In genomic region chr5:149020681-149021062, GRCm38 (mm10) we compare ENCODE assay signal across 11 mouse cellular contexts. TPM values are rescaled to one million over a fixed set of nuclear protein-coding genes. Genes with fewer than 3 reads are reported as not detected.
DNase-seq lines count a peak whose midpoint lies in the region; ATAC-seq and TF ChIP-seq lines count a peak whose summit lies in the region.
"Had no signal": no experiment of that assay in that cellular context is flagged by ENCODE, and none has a peak within 500 bp of the region (broad histone marks: within the 10 kb centered on the region; RNA-seq: fewer than 3 reads in every experiment).

No protein-coding gene starts in this region.

- no peak for TF ChIP-seq EP300 in stomach, postnatal 0 days (optimal IDR thresholded peaks at IDR 0.05)

- no peak for TF ChIP-seq CTCF in stomach, postnatal 0 days (IDR thresholded peaks at IDR 0.05; ENCODE audit: low read depth)

- ATAC-seq in hindbrain, embryonic 11.5 days (ENCODE audit: low FRiP score), result no peak
- no peak for ATAC-seq in stomach, embryonic 14.5 days (ENCODE audit: insufficient number of reproducible peaks, insufficient read depth, low FRiP score, low read depth)
- no peak for ATAC-seq in stomach, postnatal 0 days (ENCODE audit: low FRiP score, low TSS enrichment)
- no peak for ATAC-seq in intestine, embryonic 16.5 days
- no peak for ATAC-seq in stomach, embryonic 16.5 days (ENCODE audit: insufficient read depth, low FRiP score)
- ATAC-seq: forebrain, embryonic 14.5 days had no signal

- no peak overlapping the region for H3K9ac ChIP-seq in hindbrain, embryonic 11.5 days (ENCODE audit: low read depth, low read length)
- H3K9ac ChIP-seq in stomach, embryonic 14.5 days (replicated peaks; ENCODE audit: low read depth, low read length), result no peak overlapping the region
- H3K9ac ChIP-seq in stomach, postnatal 0 days (ENCODE audit: low read length), result no peak overlapping the region
- 0 out of 2 replicates have a peak overlapping the region, but pooled peaks have one; percentile 48 for H3K9ac ChIP-seq in intestine, embryonic 16.5 days (ENCODE audit: low read depth, low read length)
- no peak overlapping the region for H3K9ac ChIP-seq in stomach, embryonic 16.5 days (ENCODE audit: low read length)

- H3K9me3 ChIP-seq in hindbrain, embryonic 10.5 days, result no peaks in the 10 kb centered on the region
- no peaks in the 10 kb centered on the region for H3K9me3 ChIP-seq in hindbrain, embryonic 11.5 days (ENCODE audit: control insufficient read depth, low read length)
- no peaks in the 10 kb centered on the region for H3K9me3 ChIP-seq in stomach, embryonic 14.5 days (ENCODE audit: control insufficient read depth, low read depth, low read length)
- no peaks in the 10 kb centered on the region for H3K9me3 ChIP-seq in stomach, postnatal 0 days (ENCODE audit: control insufficient read depth, low read length)
- 0 out of 2 replicates have a peak, but pooled peaks cover 3% of the 10 kb centered on the region for H3K9me3 ChIP-seq in intestine, embryonic 16.5 days (ENCODE audit: control insufficient read depth, low read length)
- no peaks in the 10 kb centered on the region for H3K9me3 ChIP-seq in stomach, embryonic 16.5 days (replicated peaks; ENCODE audit: control insufficient read depth, low read length)

- H3K27ac ChIP-seq in hindbrain, embryonic 10.5 days, result no peak overlapping the region
- H3K27ac ChIP-seq in hindbrain, embryonic 11.5 days (ENCODE audit: low read depth, low read length), result no peak overlapping the region
- H3K27ac ChIP-seq in stomach, embryonic 14.5 days (ENCODE audit: low read length), result no peak overlapping the region
- H3K27ac ChIP-seq in stomach, postnatal 0 days (replicated peaks), result no peak overlapping the region
- H3K27ac ChIP-seq in intestine, embryonic 16.5 days (ENCODE audit: low read length), result no peak overlapping the region
- no peak overlapping the region for H3K27ac ChIP-seq in stomach, embryonic 16.5 days (ENCODE audit: low read length)

- 69% methylated on average over 16 of the region's 16 CpGs for WGBS in hindbrain, embryonic 10.5 days
- WGBS in hindbrain, embryonic 11.5 days, result 75% methylated on average over 16 of the region's 16 CpGs
- WGBS in stomach, embryonic 14.5 days, result 66% methylated on average over 16 of the region's 16 CpGs
- WGBS in stomach, postnatal 0 days, result 59% methylated on average over 16 of the region's 16 CpGs
- WGBS in intestine, embryonic 16.5 days, result 65% methylated on average over 16 of the region's 16 CpGs
- WGBS in stomach, embryonic 16.5 days, result 67% methylated on average over 16 of the region's 16 CpGs

- H3K36me3 ChIP-seq in hindbrain, embryonic 10.5 days, result no peaks in the 10 kb centered on the region
- no peaks in the 10 kb centered on the region for H3K36me3 ChIP-seq in hindbrain, embryonic 11.5 days (ENCODE audit: control insufficient read depth, insufficient read depth, low read length)
- H3K36me3 ChIP-seq in stomach, embryonic 14.5 days (ENCODE audit: control insufficient read depth, insufficient read depth, low read length), result no peaks in the 10 kb centered on the region
- no peaks in the 10 kb centered on the region for H3K36me3 ChIP-seq in stomach, postnatal 0 days (ENCODE audit: control insufficient read depth, insufficient read depth, low read length)
- H3K36me3 ChIP-seq in intestine, embryonic 16.5 days (ENCODE audit: control insufficient read depth, insufficient read depth, low read length), result no peaks in the 10 kb centered on the region
- H3K36me3 ChIP-seq in stomach, embryonic 16.5 days (ENCODE audit: control insufficient read depth, insufficient read depth, low read length), result no peaks in the 10 kb centered on the region

- no peak overlapping the region for H3K4me2 ChIP-seq in hindbrain, embryonic 11.5 days (replicated peaks; ENCODE audit: low read depth, low read length)
- H3K4me2 ChIP-seq in stomach, embryonic 14.5 days (replicated peaks; ENCODE audit: low read depth, low read length), result peak overlapping the region; percentile 18; the same call in 1 of the 2 replicates
- H3K4me2 ChIP-seq in stomach, postnatal 0 days (replicated peaks; ENCODE audit: low read depth), result no peak overlapping the region; the same call in 1 of the 2 replicates
- H3K4me2 ChIP-seq in intestine, embryonic 16.5 days (ENCODE audit: low read depth, low read length), result peak overlapping the region; percentile 24
- peak overlapping the region; percentile 26 for H3K4me2 ChIP-seq in stomach, embryonic 16.5 days (ENCODE audit: low read depth, low read length)

- H3K27me3 ChIP-seq in hindbrain, embryonic 10.5 days (ENCODE audit: insufficient read depth, poor library complexity, severe bottlenecking), result peaks cover 12% of the 10 kb centered on the region
- H3K27me3 ChIP-seq in hindbrain, embryonic 11.5 days (ENCODE audit: control insufficient read depth, insufficient read depth, low read length), result no peaks in the 10 kb centered on the region
- no peaks in the 10 kb centered on the region for H3K27me3 ChIP-seq in stomach, embryonic 14.5 days (ENCODE audit: control insufficient read depth, insufficient read depth, low read length)
- H3K27me3 ChIP-seq in stomach, postnatal 0 days (ENCODE audit: control insufficient read depth, insufficient read depth, low read length), result no peaks in the 10 kb centered on the region
- H3K27me3 ChIP-seq in intestine, embryonic 16.5 days (replicated peaks; ENCODE audit: control insufficient read depth, insufficient read depth, low read length), result no peaks in the 10 kb centered on the region
- H3K27me3 ChIP-seq in stomach, embryonic 16.5 days (ENCODE audit: control insufficient read depth, insufficient read depth, low read length), result no peaks in the 10 kb centered on the region

- no peak for DNase-seq in hindbrain, embryonic 10.5 days (ENCODE audit: low spot score)
- DNase-seq in hindbrain, embryonic 11.5 days (ENCODE audit: low spot score), result no peak
- no peak for DNase-seq in stomach, postnatal 0 days (ENCODE audit: low spot score)
- no peak for DNase-seq in spleen, postnatal 10 days (ENCODE audit: low spot score in 2 of 2)
- DNase-seq: cerebellum, adult 9-10 months; right cerebral cortex, postnatal 14 days; thymus, postnatal 36 days had no signal

- 0 out of 2 replicates have a peak overlapping the region, but pooled peaks have one; percentile 1 for H3K4me3 ChIP-seq in hindbrain, embryonic 10.5 days
- H3K4me3 ChIP-seq in hindbrain, embryonic 11.5 days (ENCODE audit: low read depth, low read length), result no peak overlapping the region
- H3K4me3 ChIP-seq in stomach, embryonic 14.5 days (ENCODE audit: low read depth, low read length), result no peak overlapping the region
- H3K4me3 ChIP-seq in stomach, postnatal 0 days (ENCODE audit: low read depth, low read length), result no peak overlapping the region
- no peak overlapping the region for H3K4me3 ChIP-seq in intestine, embryonic 16.5 days (ENCODE audit: low read length)
- H3K4me3 ChIP-seq in stomach, embryonic 16.5 days (replicated peaks; ENCODE audit: low read length), result no peak overlapping the region

- H3K4me1 ChIP-seq in hindbrain, embryonic 10.5 days (replicated peaks), result peaks cover 16% of the 10 kb centered on the region; the same call in 1 of the 2 replicates
- 0 out of 2 replicates have a peak, but pooled peaks cover 3% of the 10 kb centered on the region for H3K4me1 ChIP-seq in hindbrain, embryonic 11.5 days (replicated peaks; ENCODE audit: control insufficient read depth, insufficient read depth, low read length)
- peaks cover 6% of the 10 kb centered on the region; the same call in 1 of the 2 replicates for H3K4me1 ChIP-seq in stomach, embryonic 14.5 days (ENCODE audit: control insufficient read depth, insufficient read depth, low read length)
- 0 out of 2 replicates have a peak, but pooled peaks cover 3% of the 10 kb centered on the region for H3K4me1 ChIP-seq in stomach, postnatal 0 days (replicated peaks; ENCODE audit: control insufficient read depth, insufficient read depth)
- H3K4me1 ChIP-seq in intestine, embryonic 16.5 days (ENCODE audit: control insufficient read depth, insufficient read depth, low read length), result peaks cover 5% of the 10 kb centered on the region; the same call in 1 of the 2 replicates
- H3K4me1 ChIP-seq in stomach, embryonic 16.5 days (ENCODE audit: control insufficient read depth, insufficient read depth, low read length), result peaks cover 9% of the 10 kb centered on the region

RNA-seq across cellular contexts. Expression of gene Gm42791, which starts 25.7 kb away (rescaled TPM):
- 1.6 and 3.8 TPM in 2 replicates for polyA plus RNA-seq in hindbrain, embryonic 10.5 days (2016; fragmentation: Nextera tagmentation; extraction: Ambion mirVana)
- polyA plus RNA-seq in hindbrain, embryonic 11.5 days (2014; fragmentation: Nextera tagmentation; extraction: Ambion mirVana), result not detected in 2 replicates
- not detected in 2 replicates for polyA plus RNA-seq in stomach, embryonic 14.5 days (2014; fragmentation: Nextera tagmentation; extraction: Ambion mirVana)
- 0.99 TPM in 1 of 2 replicates, not detected in the other for polyA plus RNA-seq in stomach, postnatal 0 days (2015; fragmentation: Nextera tagmentation; extraction: Ambion mirVana)
- 0.80 and 1.0 TPM in 2 replicates for polyA plus RNA-seq in intestine, embryonic 16.5 days (2015; fragmentation: Nextera tagmentation; extraction: Ambion mirVana)
- polyA plus RNA-seq in stomach, embryonic 16.5 days (2015; fragmentation: Nextera tagmentation; extraction: Ambion mirVana), result 1.6 and 2.2 TPM in 2 replicates
- polyA plus RNA-seq: forebrain, embryonic 14.5 days had no signal

Comparison
In these comparisons a context has a peak if more than half of its experiments do, and no peak if none do; other contexts are left out.
1. H3K4me2 ChIP-seq: peak in stomach, embryonic 14.5 days (single experiment), intestine, embryonic 16.5 days (single experiment) and stomach, embryonic 16.5 days (single experiment); none in hindbrain, embryonic 11.5 days (single experiment) and stomach, postnatal 0 days (single experiment).